Mouse (Mus musculus) bone marrow macrophage, adult 2 months (primary cell): Measurements from ENCODE around the gene Ppp1r9b.

Experiments
- CTCF ChIP-seq: IDR thresholded peaks from 2 replicates; pipeline ENCODE4 v1.5.1; 2012; ENCODE audit warnings: low read depth, mild to moderate bottlenecking, low read length, moderate library complexity
- POLR2A ChIP-seq: IDR thresholded peaks from 2 replicates; pipeline ENCODE4 v1.6.1; 2012; ENCODE audit warnings: mild to moderate bottlenecking, low read depth, low read length, borderline replicate concordance

- TF ChIP-seq CTCF (no peak), POLR2A (no peak)
Observed at GRCm38 (mm10) chr11:95006038-95006437, 15.2 kb downstream of the Ppp1r9b start.
